Mouse (Mus musculus): Measurements from ENCODE around the gene Gfod1.

The Gfod1 gene

DNA sequence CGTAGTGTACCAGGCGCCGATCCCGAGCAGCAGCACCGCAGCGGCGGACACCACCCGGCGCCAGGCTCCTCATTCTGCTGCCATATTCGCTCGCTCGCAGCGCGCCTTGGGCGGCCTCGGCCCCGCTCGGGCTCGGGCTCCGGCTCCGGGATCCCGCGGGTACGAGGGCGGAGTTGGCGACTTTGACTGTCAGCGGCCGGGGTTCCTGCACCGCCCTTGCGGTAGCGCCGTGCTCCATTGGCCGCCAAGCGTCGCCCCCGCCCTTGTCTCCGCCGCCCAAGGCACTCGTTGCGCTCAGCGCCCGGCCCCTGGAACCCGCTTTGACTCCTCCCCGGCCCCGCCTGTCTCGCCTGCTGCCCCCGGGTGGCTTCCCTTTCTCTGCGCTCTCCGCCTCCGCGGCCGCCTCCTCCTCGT lies at the start of gene Gfod1:
TSS of gene Gfod1 (minus strand) at position 155 of the 414 bp plus-strand sequence.
- no peak for DNase-seq (ENCODE audit: extremely low read depth, low read depth, low spot score)

DNA sequence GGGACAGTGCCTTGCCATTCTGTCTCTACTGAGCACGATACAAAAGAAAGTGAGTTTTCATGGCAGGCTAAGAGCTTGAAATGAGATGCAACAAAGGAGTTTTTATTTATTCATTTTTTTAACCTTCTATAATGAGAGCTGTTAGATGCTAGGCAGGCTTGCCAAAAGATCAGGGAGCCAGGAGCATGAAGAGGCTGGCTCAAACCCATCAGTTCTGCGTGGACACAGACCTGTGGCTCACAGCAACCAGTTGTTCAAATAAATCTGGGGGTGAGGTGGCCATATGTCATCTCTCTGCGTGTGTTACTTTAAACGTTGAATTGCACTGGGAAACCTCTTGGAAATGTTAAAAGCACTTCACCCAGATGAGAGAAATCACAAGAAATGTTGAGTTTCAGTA lies 49.4 kb upstream of the Gfod1 start:
- DNase-seq (ENCODE audit: extremely low read depth, low read depth, low spot score), result no peak

DNA sequence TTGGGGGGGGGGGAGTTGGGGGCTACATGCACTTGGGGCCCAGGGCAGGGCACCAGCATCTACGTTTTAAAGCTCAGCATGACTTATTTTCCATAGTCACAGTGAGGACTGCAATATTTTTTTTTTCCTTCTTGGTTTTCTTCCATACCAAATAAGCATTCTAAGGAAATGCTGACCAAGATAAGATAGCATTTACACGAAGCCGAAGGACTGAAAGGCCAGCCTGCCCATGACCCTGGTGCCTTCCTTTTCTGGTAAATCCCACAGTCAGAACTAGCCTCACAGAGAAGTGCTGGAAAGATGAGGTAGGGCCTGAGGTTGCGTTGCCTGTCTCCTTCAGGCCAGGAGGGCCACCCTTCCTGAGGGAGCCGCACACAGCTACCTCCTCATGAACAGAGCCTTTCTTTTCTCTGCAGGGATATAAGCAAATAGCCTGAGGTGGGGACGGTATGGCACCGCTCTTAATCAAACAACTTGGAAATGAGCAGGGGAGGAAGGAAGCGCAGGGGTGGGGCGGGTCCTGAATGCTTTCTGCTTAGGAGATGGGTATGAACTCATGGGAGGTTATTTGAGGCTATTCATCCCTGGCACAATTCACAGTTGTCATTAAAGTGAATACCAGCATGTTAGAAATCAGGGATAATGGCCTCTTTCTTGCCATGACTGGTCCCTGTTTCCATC lies 46.7 kb upstream of the Gfod1 start:
- DNase-seq (ENCODE audit: extremely low read depth, low read depth, low spot score), result no peak

DNA sequence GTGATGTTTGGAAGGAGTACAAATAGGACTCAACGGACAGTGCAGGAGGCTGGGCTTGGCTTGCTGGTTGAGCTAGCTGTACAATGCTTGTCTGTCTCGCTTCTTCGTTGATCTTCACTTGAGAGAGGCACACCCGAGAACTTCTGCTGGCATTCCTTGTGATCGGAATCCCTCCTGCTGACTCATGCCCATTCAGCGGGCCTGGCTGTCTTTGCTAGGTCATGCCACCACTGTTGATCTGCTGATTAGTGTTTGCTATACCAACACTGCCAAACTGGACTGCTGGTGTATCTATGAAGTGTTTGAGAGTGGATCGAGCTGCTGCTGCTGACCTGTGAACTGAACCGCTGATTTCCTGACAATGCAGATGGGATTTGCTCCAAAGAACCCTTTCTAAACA lies 45.4 kb upstream of the Gfod1 start:
- DNase-seq (ENCODE audit: extremely low read depth, low read depth, low spot score), result no peak

DNA sequence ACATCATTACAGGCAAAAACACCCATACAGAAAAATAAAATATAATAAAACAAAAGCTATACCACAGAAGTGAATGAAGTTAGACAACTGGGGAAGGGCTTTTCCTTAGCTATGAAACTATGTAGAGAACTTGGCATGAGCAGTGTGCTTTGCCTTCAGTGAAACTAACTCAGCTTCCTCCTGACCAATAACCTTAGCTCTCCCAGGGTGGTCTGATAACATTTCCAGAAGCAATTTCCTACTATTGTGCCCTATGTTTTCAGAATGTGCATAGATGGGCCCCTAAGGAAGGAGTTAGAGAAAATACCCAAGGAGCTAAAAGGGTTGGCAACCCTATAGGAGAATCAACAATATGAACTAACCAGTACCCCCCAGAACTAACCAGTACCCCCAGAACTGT lies 42.9 kb upstream of the Gfod1 start:
- no peak for DNase-seq (ENCODE audit: extremely low read depth, low read depth, low spot score)

DNA sequence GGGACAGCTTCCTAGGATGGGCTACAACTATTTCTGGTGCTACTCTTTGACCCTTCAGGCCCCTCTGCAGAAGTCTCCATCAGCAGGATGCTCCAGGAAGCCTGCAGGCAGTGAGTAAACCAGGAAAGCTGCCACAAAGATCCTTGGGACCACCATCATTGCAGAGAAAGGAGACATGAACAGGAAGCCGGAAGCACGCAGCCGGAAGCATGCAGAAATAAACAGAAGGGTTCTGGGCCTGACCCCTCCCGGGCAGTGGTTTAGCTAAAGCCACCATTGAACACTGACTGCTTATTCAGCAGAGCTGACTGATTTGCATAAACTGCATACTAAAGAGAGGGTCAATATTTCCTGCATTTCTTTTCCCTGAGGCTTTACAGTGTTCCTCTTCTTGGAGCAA lies 34.7 kb upstream of the Gfod1 start:
- DNase-seq (ENCODE audit: extremely low read depth, low read depth, low spot score), result no peak

DNA sequence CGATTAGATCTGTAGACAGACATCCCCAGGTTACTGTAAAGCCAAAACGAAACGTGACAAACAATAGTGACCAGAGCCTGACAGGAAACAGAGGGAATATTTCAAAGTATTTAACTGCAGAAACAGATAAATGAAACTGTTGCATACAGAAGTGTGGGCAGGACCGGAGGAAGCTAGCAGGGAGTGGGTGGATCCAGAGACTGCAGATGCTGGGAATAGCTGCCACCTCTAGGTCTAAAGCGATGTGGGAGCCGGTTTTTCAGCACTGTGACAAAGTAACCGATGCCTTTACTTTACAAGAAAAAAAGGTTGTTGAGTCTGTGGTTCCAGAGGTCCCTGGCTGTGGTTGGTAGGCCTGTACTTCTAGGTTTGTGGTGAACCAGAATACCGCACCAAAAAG lies 34.0 kb upstream of the Gfod1 start:
- no peak for DNase-seq (ENCODE audit: extremely low read depth, low read depth, low spot score)

DNA sequence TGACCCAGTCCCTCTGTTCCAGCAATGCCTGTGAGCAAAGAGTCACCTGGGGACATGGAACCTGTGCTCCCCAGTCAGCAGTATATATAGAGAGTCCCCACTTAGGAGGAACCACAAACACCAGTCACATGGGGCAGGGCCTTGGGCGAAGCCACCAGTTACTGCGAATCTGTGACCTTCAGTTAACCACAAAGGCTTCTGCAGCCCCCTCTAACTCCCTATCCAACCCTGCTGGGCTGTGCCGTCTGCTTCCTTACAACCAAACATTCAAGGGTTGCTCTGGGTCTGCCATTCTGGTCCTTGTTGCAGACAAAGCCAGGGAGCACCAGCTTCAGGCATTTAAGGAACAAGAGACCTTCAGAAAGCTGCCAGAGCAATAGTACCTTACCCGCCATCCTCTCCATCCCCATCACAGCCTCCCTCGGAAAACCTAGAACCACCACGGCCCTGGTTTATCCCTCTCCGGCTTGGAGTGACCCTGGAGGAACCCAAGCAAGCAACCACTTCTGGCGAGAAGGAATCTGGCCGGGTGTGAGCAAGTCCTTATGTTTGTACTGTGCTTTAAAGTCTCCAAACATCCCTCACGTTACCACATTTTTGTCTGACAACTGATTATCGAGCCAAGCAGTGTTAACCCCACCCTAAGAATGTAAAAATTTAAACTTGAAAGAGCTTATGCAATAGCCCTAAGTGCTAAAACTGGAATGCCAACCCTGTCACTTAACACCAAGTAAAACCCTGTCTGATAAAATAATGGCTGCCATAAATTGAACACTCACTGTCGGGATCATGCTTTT lies 32.7 kb upstream of the Gfod1 start:
- DNase-seq (ENCODE audit: extremely low read depth, low read depth, low spot score), result peak; percentile 28

DNA sequence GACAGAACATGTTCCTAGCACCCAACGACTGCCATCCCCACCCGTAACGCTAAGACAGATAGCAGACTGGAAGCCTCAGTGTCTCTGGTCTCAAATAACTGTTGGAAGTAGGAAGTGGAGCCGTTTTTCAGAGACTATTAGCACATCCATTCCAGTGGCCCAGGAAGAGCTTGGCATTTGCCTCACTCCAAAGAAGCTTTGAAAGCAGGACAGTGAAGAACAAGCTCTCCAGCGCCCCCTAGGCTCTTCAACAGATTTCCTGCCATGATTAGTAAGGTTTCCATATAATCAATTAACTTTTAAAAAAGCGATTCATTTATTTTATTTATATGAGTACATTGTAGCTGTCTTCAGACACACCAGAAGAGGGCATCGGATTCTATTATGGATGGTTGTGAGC lies 28.6 kb upstream of the Gfod1 start:
- no peak for DNase-seq (ENCODE audit: extremely low read depth, low read depth, low spot score)

DNA sequence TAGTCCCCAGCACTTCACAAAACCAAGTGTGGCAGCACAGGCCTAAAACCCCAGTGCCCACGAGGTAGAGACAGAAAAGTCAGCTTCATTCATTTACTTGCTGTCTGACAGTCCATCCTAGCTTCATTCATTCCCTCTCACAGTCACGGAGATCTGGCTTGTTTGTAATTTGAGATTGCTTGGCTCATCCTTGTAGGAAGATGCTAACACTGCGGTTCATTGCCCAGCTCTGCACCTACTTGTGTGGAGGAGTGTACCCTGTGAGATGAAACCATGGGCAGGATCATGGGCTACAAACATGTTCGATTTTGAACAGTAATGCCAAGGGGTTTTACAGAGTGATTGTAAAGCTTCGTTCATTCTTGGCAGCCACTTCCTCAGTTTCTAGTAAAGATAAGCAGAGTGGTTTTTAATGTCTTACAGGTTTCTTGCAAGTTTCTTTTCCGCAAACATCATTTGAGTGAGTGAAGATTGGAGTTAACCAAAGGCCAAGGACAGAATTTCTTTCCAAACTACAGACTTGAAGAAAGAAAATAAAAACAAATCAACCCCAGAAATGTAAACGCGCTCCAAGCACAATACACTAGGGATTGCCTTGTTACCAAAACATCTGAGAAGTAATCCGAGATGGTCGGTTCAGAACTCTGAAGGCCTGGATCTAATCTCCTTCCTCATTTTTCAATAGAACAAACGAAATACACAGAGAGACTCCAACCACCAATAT lies 27.9 kb upstream of the Gfod1 start:
- DNase-seq (ENCODE audit: extremely low read depth, low read depth, low spot score), result no peak

DNA sequence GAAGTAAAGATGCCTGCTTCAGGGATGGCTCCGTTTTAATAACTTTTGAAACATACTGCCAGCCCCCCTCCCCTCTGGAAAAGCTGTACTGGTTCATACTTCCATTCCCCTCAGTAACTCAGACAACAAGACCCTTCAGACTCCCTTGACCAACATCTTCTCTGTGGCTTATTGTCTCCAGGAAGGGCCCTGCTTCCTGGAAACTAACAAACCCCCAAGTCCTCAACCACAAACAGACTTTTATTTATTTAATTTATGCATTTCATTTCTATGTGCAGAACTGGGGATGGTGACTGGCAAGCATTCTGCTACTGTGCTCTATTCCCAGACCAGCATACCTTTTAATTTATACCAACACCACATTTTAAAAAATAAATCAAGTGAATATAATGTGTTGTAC lies 21.5 kb upstream of the Gfod1 start:
- DNase-seq (ENCODE audit: extremely low read depth, low read depth, low spot score), result no peak

DNA sequence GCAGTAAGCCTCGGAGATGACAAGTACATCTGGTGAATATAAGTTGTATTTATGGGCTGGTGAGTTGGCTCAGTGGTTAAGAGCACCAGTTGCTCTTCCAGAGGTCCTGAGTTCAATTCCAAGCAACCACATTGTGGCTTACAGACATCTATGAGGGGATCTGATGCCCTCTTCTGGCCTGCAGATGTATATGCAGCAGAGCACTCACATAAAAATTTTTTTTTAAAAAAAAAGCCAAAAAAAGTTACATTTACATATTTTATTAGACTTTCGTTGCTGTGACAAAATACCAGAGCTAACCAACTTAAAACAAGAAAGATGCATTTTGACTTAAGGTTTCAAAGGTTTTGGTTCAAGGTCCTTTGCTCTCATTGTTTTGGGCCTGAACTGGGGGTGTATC lies 17.5 kb upstream of the Gfod1 start:
- DNase-seq (ENCODE audit: extremely low read depth, low read depth, low spot score), result no peak

DNA sequence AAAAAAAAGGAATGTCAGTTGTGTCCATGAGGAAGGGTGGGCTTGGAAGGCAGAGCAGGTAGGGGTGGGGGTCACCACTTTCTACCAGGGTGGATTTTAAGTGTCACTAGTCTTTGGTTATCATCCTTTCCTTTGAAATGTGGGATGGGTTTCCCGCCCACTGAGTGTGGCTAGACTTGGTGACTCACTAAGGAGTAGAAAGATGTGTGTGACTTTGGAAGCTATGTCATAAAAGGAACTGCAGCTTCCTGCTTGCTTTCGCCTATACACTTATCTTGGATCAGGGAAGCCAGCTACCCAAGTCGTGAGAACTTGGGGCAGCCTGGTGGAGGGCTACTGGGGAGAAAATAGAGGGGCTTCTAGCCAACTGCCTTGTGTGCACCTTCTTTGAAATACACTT lies 15.4 kb upstream of the Gfod1 start:
- no peak for DNase-seq (ENCODE audit: extremely low read depth, low read depth, low spot score)

DNA sequence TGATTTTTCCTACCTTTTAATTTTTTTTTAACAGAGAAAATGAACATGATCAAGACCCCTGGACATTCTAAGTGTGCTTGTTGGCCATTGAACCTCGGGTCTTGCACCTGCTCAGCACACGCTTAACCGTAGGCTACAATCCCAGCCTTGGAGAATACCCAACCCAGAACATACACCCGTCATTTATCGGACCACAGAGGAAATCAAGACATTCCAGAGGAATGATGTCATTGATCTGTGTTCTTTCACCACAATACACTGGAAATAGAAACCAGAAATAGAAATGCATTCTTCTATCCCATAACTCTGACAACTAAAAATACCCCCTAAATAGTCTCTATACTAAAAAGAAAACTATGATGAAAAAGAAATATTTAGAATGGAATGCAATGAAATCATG lies 13.4 kb upstream of the Gfod1 start:
- DNase-seq (ENCODE audit: extremely low read depth, low read depth, low spot score), result no peak

DNA sequence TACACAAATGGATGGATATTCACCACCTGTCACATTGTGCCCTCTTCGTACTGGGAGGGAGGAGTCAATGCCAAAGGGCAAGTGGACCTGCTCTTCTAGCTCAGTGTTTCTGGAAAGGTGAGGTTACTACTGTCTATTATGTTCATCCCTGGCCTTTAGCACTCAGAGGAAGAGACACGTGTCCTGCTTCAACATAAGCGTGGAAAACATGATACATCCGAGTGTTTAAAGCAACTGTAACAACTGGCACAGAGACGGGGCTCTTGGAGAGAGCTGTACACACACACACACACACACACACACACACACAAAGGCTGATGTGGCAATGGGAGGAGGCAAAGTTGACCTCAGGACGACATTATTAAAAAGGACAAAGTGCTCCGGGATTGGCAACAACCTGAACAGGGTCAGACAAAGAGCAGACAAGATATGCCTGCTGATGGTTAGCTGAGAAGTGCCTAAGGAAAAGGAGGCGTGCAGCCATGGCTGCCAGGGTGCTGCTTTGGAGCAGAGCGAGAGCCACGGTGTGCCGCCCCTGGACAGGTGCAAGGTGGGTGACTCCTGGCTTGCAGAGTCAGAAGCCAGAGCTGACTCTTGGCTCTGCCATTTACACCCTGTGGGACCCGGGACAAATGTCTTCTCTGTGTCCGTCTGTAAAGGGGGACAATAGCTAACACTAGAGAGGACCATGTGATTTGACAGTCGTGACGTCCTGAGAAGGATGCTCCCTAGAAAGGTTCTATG lies 1.4 kb upstream of the Gfod1 start:
- no peak for DNase-seq (ENCODE audit: extremely low read depth, low read depth, low spot score)

DNA sequence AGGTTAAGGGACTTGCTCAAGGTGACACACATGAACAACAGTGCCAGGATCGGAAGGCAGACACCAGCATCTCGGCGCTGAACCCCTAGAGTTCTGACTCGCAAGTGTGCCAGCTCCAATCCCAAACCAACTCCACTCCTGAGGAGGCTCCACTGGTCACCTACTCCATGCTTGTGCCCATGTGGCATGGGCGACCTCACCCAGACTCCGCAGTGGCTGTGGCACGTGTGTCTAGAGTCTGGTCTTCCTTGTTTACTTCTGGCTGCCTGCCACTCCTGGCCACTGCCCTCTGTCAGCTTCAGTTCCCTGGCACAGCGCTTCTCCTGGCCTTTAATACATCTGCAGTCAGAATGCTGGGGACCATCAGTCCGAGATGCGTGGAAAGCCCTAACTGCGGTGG lies 728 bp upstream of the Gfod1 start:
- DNase-seq (ENCODE audit: extremely low read depth, low read depth, low spot score), result no peak

DNA sequence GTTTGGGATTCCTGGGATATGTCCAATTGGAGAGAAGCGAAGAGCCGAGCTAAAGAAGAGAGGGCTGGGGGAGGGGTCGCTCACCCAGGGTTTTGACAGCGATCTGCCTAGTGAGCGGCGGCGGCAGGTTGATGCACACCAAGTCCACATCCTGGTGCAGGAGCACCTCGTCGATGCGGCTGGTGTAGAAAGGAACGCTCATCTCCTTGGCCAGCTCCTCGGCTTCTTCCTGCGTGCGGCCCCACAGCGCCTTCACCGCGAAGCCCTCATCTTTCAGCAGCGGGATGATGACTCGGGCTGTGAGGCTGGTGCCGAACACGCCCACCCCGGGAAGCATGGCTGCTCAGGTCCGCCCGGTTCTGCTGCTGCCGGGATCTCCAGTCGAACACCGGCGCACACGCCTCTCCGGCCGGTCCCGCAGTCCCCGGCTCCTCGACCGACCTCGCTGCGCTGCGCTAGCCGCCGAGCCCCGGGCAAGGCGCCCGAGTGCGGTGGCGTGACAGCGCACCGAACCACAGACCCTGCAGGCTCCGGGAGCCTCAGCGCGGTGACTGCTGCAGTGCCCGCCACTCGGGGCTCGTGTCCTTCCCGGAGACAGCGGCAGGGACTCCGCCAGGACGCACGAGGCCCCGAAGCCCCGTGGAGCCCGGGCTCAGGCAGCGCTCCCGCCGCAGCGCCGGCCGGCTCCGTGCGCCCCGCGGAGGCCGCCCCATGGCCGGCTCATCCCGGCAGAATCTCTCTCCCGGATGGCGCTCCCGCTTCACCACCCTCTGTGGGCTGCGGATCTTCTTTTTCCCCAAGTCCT lies 609 bp downstream of the Gfod1 start:
- no peak for DNase-seq (ENCODE audit: extremely low read depth, low read depth, low spot score)

DNA sequence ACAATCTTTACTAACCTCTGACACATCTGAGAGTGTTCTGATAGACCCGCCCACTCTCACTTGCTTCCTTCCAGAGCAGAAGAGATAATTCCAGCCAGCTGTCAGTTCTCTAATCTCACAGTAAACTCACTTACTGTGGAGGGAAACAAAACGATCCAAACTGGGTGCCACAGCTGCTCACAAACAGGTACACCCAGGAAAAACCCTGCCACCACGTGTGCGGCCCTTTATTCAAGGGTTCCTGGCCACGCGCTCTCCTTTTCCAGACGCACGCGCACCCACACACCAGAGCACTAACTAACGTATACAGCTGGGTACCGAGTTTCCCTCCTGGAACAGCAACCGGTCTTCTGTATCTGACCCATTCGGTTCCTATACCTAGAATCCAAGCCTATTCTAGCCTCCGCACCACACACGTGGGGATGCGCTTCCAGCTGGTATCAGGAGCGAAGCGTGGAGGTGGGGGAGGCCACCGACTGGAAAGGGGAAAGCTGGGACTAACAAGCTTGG lies 1.3 kb downstream of the Gfod1 start:
- no peak for DNase-seq (ENCODE audit: extremely low read depth, low read depth, low spot score)

DNA sequence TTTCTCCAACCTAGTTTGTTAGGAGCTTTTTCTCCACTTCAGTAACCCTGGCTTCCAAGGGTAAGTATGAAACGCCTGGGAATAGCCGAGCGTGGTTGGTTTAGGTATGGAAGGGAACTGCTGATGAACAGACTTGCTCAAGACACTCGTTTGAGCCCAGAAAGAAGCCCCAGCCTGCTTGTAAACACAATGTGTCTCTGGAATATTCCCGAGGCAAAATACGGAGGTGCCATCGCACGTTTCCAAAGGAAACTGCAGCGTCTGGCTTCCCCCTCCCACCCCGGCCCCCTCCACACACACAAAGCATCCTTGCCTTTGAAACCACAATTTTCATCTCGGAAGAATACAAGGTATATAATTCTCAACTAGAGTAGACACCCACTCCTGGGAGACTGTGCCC lies 1.7 kb downstream of the Gfod1 start:
- no peak for DNase-seq (ENCODE audit: extremely low read depth, low read depth, low spot score)

DNA sequence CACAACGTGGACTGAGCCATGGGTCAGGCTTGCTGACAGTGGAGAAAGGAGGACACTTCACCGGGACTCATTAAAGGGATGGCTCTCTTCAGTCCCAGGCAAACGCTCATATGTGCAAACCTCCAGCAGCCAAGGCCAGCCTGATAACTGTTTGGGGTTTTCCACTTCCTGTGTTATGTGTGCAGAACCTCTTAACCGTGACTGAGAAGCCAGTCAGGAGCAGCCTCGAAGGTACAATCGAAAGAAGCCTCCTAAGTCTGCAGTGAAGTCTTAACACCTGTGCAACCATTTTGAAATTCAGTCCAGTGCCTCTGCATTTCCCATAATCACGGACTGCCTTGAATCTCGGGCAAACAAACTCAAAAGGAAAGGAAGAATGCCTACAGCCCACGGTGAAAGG lies 3.1 kb downstream of the Gfod1 start:
- no peak for DNase-seq (ENCODE audit: extremely low read depth, low read depth, low spot score)

Data from fat pad, adult 2 months (tissue).